Mouse (Mus musculus): Measurements from ENCODE around the gene Srsf7. TPM values are rescaled to one million over a fixed set of nuclear protein-coding genes. Genes with fewer than 3 reads are reported as not detected.

Gene Srsf7
- total RNA-seq, 1 experiment = 361 TPM

DNA sequence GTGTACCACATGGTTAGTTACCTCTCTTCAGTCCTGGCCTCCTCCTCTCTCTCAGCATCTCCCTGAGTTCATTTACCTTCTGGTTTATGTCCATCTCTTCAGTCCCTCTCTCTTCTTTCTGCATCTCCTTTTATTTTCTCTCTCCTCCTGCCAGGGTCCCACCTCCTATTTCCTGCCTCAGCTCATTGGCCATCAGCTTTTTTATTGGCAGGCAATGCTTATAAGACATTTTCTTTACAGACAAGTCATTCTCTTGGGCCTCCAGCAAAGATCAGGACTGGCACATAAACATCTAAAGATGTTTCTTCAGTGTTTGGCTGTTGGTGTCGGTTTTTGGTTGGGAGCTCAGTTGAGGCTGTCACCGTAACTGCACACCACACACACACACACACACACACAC lies 33.4 kb downstream of the Srsf7 start:
- Histone ChIP-seq H3K9me3 (ENCODE audit: control insufficient read depth, insufficient read depth, low read depth, low read length) (no peaks in the 10 kb centered on the region), H3K27ac (ENCODE audit: insufficient read depth, low read depth, low read length, poor library complexity, severe bottlenecking) (no peak overlapping the region), H3K9ac (ENCODE audit: insufficient read depth, low read depth, low read length, poor library complexity, severe bottlenecking) (no peak overlapping the region), H3K4me1 (ENCODE audit: control insufficient read depth in 2 of 2, insufficient read depth in 2 of 2, low read length in 2 of 2, poor library complexity in 1 of 2) (peaks cover 2 to 7% of the 10 kb centered on the region in 2 experiments; a peak in 3 of 4 replicates), H3K36me3 (ENCODE audit: control insufficient read depth, insufficient read depth, low read length, poor library complexity, severe bottlenecking) (no peaks in the 10 kb centered on the region; the same call in 1 of the 2 replicates), H3K4me3 (ENCODE audit: insufficient read depth in 1 of 2, low read depth in 1 of 2, low read length in 2 of 2, poor library complexity in 1 of 2, severe bottlenecking in 1 of 2) (no peak overlapping the region)
- in situ Hi-C loops (cut with MboI; ENCODE audit: low sequenced_read_pairs in 2 of 2, unreplicated experiment in 2 of 2) = no loop called here
- no peak for DNase-seq (ENCODE audit: low read depth, low spot score)
- no peak for TF ChIP-seq CHD2 (IDR thresholded peaks at IDR 0.05; ENCODE audit: low read depth, low read length)
- TF ChIP-seq ZC3H11A (IDR thresholded peaks at IDR 0.05; ENCODE audit: borderline replicate concordance, low read depth, low read length) = no peak
- TF ChIP-seq MAFK (IDR thresholded peaks at IDR 0.05; ENCODE audit: insufficient read depth, low read depth, low read length) = no peak
- no peak for TF ChIP-seq HCFC1 (IDR thresholded peaks at IDR 0.05; ENCODE audit: borderline replicate concordance, insufficient read depth, low read length)
- no peak for TF ChIP-seq ZNF384 (IDR thresholded peaks at IDR 0.05; ENCODE audit: low read depth, low read length)

DNA sequence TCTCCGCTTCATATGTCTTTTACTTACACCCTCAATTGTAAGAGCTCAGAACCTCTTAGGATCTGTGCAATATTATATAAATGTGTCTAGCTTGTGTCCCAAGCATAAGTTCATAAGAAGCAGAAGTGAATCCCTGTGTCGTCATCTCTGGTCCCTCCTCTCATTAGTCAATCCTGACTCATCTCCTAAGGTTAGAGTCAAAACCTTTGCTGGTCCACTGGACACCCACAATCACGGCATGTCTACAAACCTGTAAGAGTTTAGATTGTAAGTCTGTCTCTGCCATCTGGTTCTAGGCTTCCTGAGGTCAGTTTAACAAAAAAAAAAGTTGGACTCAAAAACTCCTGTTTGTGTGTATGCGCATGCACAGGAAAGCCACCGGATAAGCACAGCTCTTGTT lies 34.3 kb downstream of the Srsf7 start:
- Histone ChIP-seq H3K27ac (ENCODE audit: insufficient read depth, low read depth, low read length, poor library complexity, severe bottlenecking) (no peak overlapping the region), H3K4me1 (ENCODE audit: control insufficient read depth in 2 of 2, insufficient read depth in 2 of 2, low read length in 2 of 2, poor library complexity in 1 of 2) (peaks cover 2 to 9% of the 10 kb centered on the region in 2 experiments; a peak in 3 of 4 replicates), H3K9ac (ENCODE audit: insufficient read depth, low read depth, low read length, poor library complexity, severe bottlenecking) (no peak overlapping the region), H3K36me3 (ENCODE audit: control insufficient read depth, insufficient read depth, low read length, poor library complexity, severe bottlenecking) (no peaks in the 10 kb centered on the region; the same call in 1 of the 2 replicates), H3K4me3 (ENCODE audit: insufficient read depth in 1 of 2, low read depth in 1 of 2, low read length in 2 of 2, poor library complexity in 1 of 2, severe bottlenecking in 1 of 2) (no peak overlapping the region), H3K9me3 (ENCODE audit: control insufficient read depth, insufficient read depth, low read depth, low read length) (no peaks in the 10 kb centered on the region)
- TF ChIP-seq ZNF384 (IDR thresholded peaks at IDR 0.05; ENCODE audit: low read depth, low read length) = no peak
- TF ChIP-seq ZC3H11A (IDR thresholded peaks at IDR 0.05; ENCODE audit: borderline replicate concordance, low read depth, low read length) = no peak
- no peak for TF ChIP-seq CHD2 (IDR thresholded peaks at IDR 0.05; ENCODE audit: low read depth, low read length)
- TF ChIP-seq MAFK (IDR thresholded peaks at IDR 0.05; ENCODE audit: insufficient read depth, low read depth, low read length) = no peak
- no peak for TF ChIP-seq HCFC1 (IDR thresholded peaks at IDR 0.05; ENCODE audit: borderline replicate concordance, insufficient read depth, low read length)
- DNase-seq (ENCODE audit: low read depth, low spot score) = no peak
- in situ Hi-C loops (cut with MboI; ENCODE audit: low sequenced_read_pairs in 2 of 2, unreplicated experiment in 2 of 2) = no loop called here

DNA sequence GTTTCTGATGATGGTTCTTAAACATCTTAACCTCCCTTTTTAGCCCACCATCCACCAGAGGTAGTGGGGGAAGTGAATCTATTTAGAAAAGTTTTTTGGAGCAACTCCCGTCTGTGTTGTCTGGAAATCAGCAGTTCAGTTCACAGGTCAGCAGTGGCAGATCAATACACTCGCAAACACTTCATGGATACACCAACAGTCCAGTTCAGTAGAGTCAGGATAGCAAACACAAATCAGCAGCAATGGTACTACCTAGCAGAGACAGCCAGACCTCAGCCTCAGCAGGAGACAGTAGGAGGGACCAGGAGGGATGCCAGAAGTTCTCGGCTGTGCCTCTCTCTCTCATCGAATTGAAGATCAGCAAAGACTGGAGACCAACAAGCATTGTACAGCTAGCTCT lies 35.2 kb downstream of the Srsf7 start:
- Histone ChIP-seq H3K27ac (ENCODE audit: insufficient read depth, low read depth, low read length, poor library complexity, severe bottlenecking) (no peak overlapping the region), H3K9ac (ENCODE audit: insufficient read depth, low read depth, low read length, poor library complexity, severe bottlenecking) (no peak overlapping the region), H3K36me3 (ENCODE audit: control insufficient read depth, insufficient read depth, low read length, poor library complexity, severe bottlenecking) (no peaks in the 10 kb centered on the region; the same call in 1 of the 2 replicates), H3K4me3 (ENCODE audit: insufficient read depth in 1 of 2, low read depth in 1 of 2, low read length in 2 of 2, poor library complexity in 1 of 2, severe bottlenecking in 1 of 2) (no peak overlapping the region), H3K4me1 (ENCODE audit: control insufficient read depth in 2 of 2, insufficient read depth in 2 of 2, low read length in 2 of 2, poor library complexity in 1 of 2) (peaks cover 2 to 9% of the 10 kb centered on the region in 2 experiments; a peak in 3 of 4 replicates), H3K9me3 (ENCODE audit: control insufficient read depth, insufficient read depth, low read depth, low read length) (no peaks in the 10 kb centered on the region)
- no peak for TF ChIP-seq CHD2 (IDR thresholded peaks at IDR 0.05; ENCODE audit: low read depth, low read length)
- no peak for TF ChIP-seq ZC3H11A (IDR thresholded peaks at IDR 0.05; ENCODE audit: borderline replicate concordance, low read depth, low read length)
- no peak for TF ChIP-seq MAFK (IDR thresholded peaks at IDR 0.05; ENCODE audit: insufficient read depth, low read depth, low read length)
- no peak for TF ChIP-seq ZNF384 (IDR thresholded peaks at IDR 0.05; ENCODE audit: low read depth, low read length)
- no peak for TF ChIP-seq HCFC1 (IDR thresholded peaks at IDR 0.05; ENCODE audit: borderline replicate concordance, insufficient read depth, low read length)
- in situ Hi-C loops (cut with MboI; ENCODE audit: low sequenced_read_pairs in 2 of 2, unreplicated experiment in 2 of 2) = no loop called here
- no peak for DNase-seq (ENCODE audit: low read depth, low spot score)

DNA sequence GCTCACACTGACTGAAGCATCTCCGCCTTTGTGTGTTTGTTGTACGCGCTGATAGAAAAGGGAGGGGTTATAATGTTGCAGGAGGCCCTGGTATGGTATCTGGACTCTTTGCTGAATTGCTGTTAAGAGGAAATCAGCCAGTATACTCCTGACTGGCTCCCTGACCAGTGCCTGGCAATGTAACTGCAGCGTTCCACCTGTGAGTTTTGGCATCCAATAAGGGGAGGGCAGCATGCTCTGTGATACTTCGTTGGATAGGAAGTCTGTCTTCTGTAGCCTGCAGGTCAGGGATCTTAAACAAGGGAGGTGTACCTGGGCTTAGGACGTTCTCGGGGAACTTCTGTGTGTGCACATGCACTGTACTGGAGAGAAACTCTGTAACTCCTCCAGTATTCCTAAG lies 36.2 kb downstream of the Srsf7 start:
- in situ Hi-C loops (cut with MboI; ENCODE audit: low sequenced_read_pairs in 2 of 2, unreplicated experiment in 2 of 2) = no loop called here
- H3K27ac ChIP-seq (ENCODE audit: insufficient read depth, low read depth, low read length, poor library complexity, severe bottlenecking) = no peak overlapping the region
- H3K9ac ChIP-seq (ENCODE audit: insufficient read depth, low read depth, low read length, poor library complexity, severe bottlenecking) = no peak overlapping the region
- H3K4me1 ChIP-seq (ENCODE audit: control insufficient read depth in 2 of 2, insufficient read depth in 2 of 2, low read length in 2 of 2, poor library complexity in 1 of 2) = peaks cover 2 to 9% of the 10 kb centered on the region in 2 experiments; a peak in 3 of 4 replicates
- no peak for TF ChIP-seq HCFC1 (IDR thresholded peaks at IDR 0.05; ENCODE audit: borderline replicate concordance, insufficient read depth, low read length)
- no peak for TF ChIP-seq ZNF384 (IDR thresholded peaks at IDR 0.05; ENCODE audit: low read depth, low read length)
- TF ChIP-seq MAFK (IDR thresholded peaks at IDR 0.05; ENCODE audit: insufficient read depth, low read depth, low read length) = no peak
- no peak for TF ChIP-seq ZC3H11A (IDR thresholded peaks at IDR 0.05; ENCODE audit: borderline replicate concordance, low read depth, low read length)
- TF ChIP-seq CHD2 (IDR thresholded peaks at IDR 0.05; ENCODE audit: low read depth, low read length) = no peak
- no peak for DNase-seq (ENCODE audit: low read depth, low spot score)
- H3K36me3 ChIP-seq (ENCODE audit: control insufficient read depth, insufficient read depth, low read length, poor library complexity, severe bottlenecking) = no peaks in the 10 kb centered on the region; the same call in 1 of the 2 replicates
- no peak overlapping the region for H3K4me3 ChIP-seq (ENCODE audit: insufficient read depth in 1 of 2, low read depth in 1 of 2, low read length in 2 of 2, poor library complexity in 1 of 2, severe bottlenecking in 1 of 2)
- no peaks in the 10 kb centered on the region for H3K9me3 ChIP-seq (ENCODE audit: control insufficient read depth, insufficient read depth, low read depth, low read length)
